Mouse (Mus musculus): ENCODE results near the gene Dpy19l3. TPM values are rescaled to one million over a fixed set of nuclear protein-coding genes. Genes with fewer than 3 reads are reported as not detected.

Gene Dpy19l3
- polyA plus RNA-seq (2012; rRNA removed): 22.4 and 24.0 TPM in 2 replicates

DNA sequence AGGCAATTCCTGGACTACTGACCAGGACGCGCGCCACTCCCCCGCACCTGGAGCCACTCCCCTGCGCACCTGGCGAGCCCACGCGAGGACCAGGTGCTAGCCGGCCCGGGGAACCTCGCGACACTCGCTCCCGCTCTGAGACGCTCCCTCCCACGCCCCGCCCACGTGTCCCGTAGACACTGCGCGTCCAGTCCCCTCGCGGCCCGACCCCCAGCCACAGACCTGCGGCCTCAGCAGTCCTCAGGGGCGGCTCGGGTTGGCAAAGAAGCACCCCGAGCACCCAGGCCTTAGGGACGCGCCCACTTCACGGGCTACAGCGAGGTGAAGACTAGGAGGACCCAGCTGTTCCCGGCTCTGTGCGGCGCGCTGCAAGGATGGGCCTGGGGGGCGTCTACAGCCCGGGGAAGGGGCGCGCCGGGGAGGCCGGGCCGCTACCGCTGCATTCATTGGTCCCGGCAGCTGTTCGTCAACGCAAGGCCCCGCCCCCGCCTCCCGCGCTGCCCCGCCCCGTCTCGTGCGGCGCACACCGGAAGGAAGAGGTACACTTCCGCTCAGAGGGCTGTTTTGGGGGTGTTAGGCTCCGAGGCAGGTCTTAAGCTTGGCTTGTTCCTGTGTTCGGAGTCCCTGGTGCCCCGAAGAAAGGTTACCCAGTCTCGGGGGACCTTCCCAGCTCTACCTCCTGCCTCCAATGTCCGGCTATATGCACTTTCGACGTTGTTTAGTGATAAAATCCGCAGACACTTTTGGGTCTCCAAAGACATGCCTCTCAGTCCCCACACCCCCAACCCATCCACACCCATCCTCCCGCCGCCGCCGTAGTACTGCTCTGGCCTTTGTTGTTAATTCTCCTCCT is at the start of gene Dpy19l3:
Dpy19l3 (minus strand) TSS at position 422 of the 853 bp plus-strand sequence.
- DNase-seq (ENCODE audit: extremely low spot score in 1 of 2, low spot score in 1 of 2): peak; percentile 47 to 89

GRCm38 (mm10) chr7:35802906-35803595 is 48.8 kb upstream of the Dpy19l3 start, which contains the start of gene Zfp507:
TSS of gene Zfp507 (minus strand) at chr7:35803003.
- DNase-seq (ENCODE audit: extremely low spot score in 1 of 2, low spot score in 1 of 2): peak; percentile 60 to 91

DNA sequence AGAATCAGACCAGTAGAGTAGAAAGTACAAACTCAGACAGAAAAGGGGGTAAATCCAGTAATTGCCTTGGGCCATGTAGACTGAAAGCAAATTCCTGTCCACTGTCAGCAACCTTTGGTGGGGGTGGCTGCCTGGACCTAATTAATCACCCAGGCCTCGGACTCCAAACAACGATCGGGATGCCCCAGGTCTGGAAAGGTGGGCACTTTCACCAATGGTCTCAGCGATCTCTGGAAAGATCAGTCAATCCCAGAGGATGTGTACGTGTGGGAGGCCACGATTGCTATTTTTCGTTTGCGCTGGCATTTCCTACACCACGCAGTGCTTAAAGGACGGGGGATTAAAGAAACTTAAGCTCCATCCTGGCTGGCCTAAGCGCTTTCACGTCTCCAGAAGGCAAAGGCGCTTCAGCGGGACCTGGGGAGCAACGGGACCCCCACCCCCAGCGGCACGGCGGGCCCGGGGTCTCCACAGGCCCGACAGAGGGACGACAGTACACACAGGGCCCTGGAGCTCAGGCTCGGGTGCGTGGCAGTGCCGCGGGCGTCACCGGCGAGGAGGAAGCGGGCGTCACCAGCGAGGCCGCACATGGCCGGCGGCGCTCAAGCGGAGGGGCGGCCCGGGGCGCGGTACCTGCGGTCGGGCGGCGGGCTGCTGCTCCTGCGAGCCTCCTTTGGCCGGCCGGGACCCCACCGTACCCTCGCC is 48.1 kb upstream of the Dpy19l3 start:
- peak in 1 of 2 experiments; percentile 43 for DNase-seq (ENCODE audit: extremely low spot score in 1 of 2, low spot score in 1 of 2)

DNA sequence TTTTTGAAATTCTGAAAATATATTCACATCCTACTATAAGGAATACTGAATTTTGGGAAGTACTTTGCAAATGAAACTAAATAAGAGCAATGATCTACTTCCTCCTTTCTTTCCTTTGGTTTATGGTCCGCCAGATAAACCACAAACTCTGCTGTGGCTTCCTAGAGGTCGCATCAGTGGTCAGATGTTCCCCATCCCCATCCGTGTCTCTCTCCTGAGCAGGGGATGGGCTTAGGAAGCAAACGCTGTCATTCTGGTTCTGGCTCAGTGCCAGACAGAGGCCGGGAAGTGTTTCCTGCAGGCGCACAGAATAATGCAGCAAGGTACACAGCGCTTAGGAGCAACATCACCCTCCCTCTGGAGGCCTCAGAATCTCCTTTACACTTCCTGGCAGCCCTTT is 41.9 kb upstream of the Dpy19l3 start:
- DNase-seq (ENCODE audit: extremely low spot score in 1 of 2, low spot score in 1 of 2): no peak

DNA sequence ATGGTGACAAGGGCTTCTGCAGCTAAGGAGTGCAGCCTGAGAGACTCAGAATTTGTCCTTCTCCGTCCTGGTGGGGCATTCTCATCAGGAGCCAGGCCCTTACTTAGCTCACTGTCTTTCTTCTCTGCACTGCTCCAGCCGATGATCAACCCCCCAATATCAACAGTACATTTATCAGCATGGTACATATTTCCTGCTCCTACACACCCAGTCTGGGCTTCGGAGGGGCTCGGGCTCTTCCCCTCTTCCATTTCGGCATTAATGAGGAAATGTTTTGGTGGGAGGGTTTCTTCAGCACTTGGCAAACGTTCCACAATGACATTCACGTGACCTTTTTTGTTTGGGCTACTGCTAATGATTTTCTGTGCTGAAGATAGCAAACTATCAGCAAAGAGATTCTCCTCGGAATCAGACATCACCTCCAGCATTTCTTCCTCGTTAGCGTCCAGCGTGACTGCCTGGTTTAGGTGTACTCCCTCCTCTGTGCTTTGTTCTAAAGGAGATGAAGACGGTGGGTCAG is 40.0 kb upstream of the Dpy19l3 start:
- no peak for DNase-seq (ENCODE audit: extremely low spot score in 1 of 2, low spot score in 1 of 2)

GRCm38 (mm10) chr7:35792150-35792848 is 38.0 kb upstream of the Dpy19l3 start:
- peak in 1 of 2 experiments; percentile 56 for DNase-seq (ENCODE audit: extremely low spot score in 1 of 2, low spot score in 1 of 2)

GRCm38 (mm10) chr7:35790926-35791325 is 36.7 kb upstream of the Dpy19l3 start:
- DNase-seq (ENCODE audit: extremely low spot score in 1 of 2, low spot score in 1 of 2): no peak

- no peak for DNase-seq (ENCODE audit: extremely low spot score in 1 of 2, low spot score in 1 of 2)
These were observed 35.9 kb upstream of the Dpy19l3 start for GRCm38 (mm10) chr7:35790201-35790600.

DNA sequence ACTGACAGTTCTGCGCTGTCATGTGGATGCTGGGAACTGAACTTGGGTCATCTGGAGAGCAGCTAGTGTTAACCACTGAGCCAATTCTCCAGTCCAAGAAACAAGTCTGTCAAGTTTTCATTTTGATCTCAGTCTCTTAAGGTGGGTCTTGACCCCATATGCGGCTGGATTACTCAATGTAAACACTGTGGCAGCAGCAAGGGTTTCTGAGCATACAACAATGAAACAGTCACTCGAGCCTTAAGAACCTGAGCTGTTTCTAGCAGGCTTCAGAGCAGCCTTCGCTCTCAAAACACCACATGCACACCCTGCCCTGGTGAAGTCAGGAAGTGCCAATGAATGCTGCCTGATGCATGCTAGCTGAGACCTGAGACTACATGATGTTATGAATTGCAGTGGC is 31.3 kb upstream of the Dpy19l3 start:
- no peak for DNase-seq (ENCODE audit: extremely low spot score in 1 of 2, low spot score in 1 of 2)

GRCm38 (mm10) chr7:35782252-35782651 is 28.0 kb upstream of the Dpy19l3 start:
- no peak for DNase-seq (ENCODE audit: extremely low spot score in 1 of 2, low spot score in 1 of 2)

GRCm38 (mm10) chr7:35774127-35774526 is 19.9 kb upstream of the Dpy19l3 start:
- DNase-seq (ENCODE audit: extremely low spot score in 1 of 2, low spot score in 1 of 2): no peak

GRCm38 (mm10) chr7:35772347-35772746 is 18.1 kb upstream of the Dpy19l3 start:
- no peak for DNase-seq (ENCODE audit: extremely low spot score in 1 of 2, low spot score in 1 of 2)

- DNase-seq (ENCODE audit: extremely low spot score in 1 of 2, low spot score in 1 of 2): no peak
These were observed 16.9 kb upstream of the Dpy19l3 start for GRCm38 (mm10) chr7:35771106-35771505.

GRCm38 (mm10) chr7:35770122-35770521 is 15.9 kb upstream of the Dpy19l3 start:
- DNase-seq (ENCODE audit: extremely low spot score in 1 of 2, low spot score in 1 of 2): no peak

- DNase-seq (ENCODE audit: extremely low spot score in 1 of 2, low spot score in 1 of 2): no peak
These were observed 10.2 kb upstream of the Dpy19l3 start for GRCm38 (mm10) chr7:35764461-35764860.

GRCm38 (mm10) chr7:35761801-35762200 is 7.5 kb upstream of the Dpy19l3 start:
- DNase-seq (ENCODE audit: extremely low spot score in 1 of 2, low spot score in 1 of 2): no peak

- no peak for DNase-seq (ENCODE audit: extremely low spot score in 1 of 2, low spot score in 1 of 2)
These were observed 5.3 kb upstream of the Dpy19l3 start for GRCm38 (mm10) chr7:35759602-35760001.

DNA sequence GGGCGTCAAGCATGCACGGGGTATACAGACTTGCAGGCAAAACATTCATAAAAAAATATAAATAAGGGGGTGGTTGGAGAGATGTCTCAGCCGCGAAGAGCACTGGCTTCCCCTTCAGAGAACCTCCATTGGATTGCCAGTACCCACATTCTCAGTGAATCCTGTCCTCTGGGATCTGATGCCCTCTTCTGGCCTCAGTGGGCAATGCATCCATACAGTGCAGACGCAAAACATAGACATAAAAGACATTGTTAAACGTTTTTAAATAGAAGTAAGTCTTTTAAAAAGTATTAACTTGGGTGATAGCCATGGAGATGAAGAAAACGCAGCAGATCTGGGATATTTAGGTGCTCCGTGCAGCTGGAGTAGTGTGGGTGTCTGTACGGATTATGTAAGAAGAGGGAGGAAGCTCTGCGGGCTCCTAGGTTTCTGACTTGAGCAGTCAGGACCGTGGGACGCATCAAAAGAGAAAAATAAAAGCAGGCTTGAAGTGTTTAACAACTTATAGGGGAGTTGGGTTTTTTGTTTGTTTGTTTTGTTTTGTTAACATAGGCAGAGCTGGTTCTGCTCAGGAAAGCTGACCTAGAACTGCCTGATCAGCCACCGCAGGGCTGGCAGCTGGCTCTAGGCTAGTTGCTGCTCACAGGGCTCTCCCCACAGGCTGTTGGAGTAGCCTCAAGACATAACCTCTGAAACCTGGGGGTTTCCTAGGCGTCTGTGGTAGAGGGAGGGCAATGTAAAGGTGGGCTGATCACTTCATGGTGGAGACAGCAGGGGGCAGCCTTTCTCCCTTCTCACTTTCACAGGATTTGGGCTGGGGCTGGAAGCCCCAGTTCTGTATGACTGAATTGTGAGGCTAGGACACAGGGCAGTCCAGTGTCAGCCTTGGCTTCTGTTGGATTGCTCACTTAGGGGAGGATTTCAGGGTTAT is 2.5 kb upstream of the Dpy19l3 start:
- DNase-seq (ENCODE audit: extremely low spot score in 1 of 2, low spot score in 1 of 2): peak; percentile 29 to 70

- DNase-seq (ENCODE audit: extremely low spot score in 1 of 2, low spot score in 1 of 2): no peak
These were observed 573 bp upstream of the Dpy19l3 start for GRCm38 (mm10) chr7:35754886-35755168.

Data from frontal cortex, adult 2 months (tissue).